Mouse (Mus musculus) heart, adult 2 months (tissue): ENCODE measurements around the gene Hist1h2be.

Experiments
- CTCF ChIP-seq: fragments of 200-600 bp; IDR thresholded peaks from 2 replicates; pipeline ENCODE4 v1.8.1; 2022; ENCODE audit warnings: antibody characterized with exemption, mild to moderate bottlenecking, moderate library complexity
- EP300 ChIP-seq: fragments of 200-500 bp; IDR thresholded peaks from 2 replicates; pipeline ENCODE4 v1.6.1; 2011; ENCODE audit warnings: low read depth, low read length, control low read depth; ENCODE audit not compliant: insufficient read depth
- POLR2A ChIP-seq: fragments of 200-500 bp; IDR thresholded peaks from 2 replicates; pipeline ENCODE4 v1.6.1; 2011; ENCODE audit warnings: mild to moderate bottlenecking, low read depth, low read length, control low read depth; ENCODE audit not compliant: insufficient read depth

- TF ChIP-seq POLR2A: no peak
- no peak for TF ChIP-seq CTCF
- no peak for TF ChIP-seq EP300
Measured at GRCm38 (mm10) chr13:23541497-23541896, 79.4 kb downstream of the Hist1h2be start.
